Mouse (Mus musculus) ES-E14 (cell line): ENCODE results near the gene 2210010C04Rik.

ENCODE experiments used
- CHD2 ChIP-seq: IDR thresholded peaks from 2 replicates; pipeline ENCODE4 v1.6.1; 2014; ENCODE audit warnings: mild to moderate bottlenecking, low read depth, low read length, inconsistent platforms
- MAFK ChIP-seq: IDR thresholded peaks from 2 replicates; pipeline ENCODE4 v1.6.1; 2014; ENCODE audit warnings: mild to moderate bottlenecking, low read depth, low read length, inconsistent platforms; ENCODE audit not compliant: insufficient read depth
- ZC3H11A ChIP-seq: IDR thresholded peaks from 2 replicates; pipeline ENCODE4 v1.6.1; 2012; ENCODE audit warnings: low read depth, mild to moderate bottlenecking, inconsistent platforms, low read length, borderline replicate concordance
- ZNF384 ChIP-seq: IDR thresholded peaks from 2 replicates; pipeline ENCODE4 v1.6.1; 2012; ENCODE audit warnings: low read depth, low read length, inconsistent platforms

GRCm38 (mm10) chr6:41055581-41055980 lies 20.3 kb upstream of the 2210010C04Rik start:
- no peak for TF ChIP-seq CHD2
- no peak for TF ChIP-seq ZC3H11A
- TF ChIP-seq ZNF384 = no peak
- no peak for TF ChIP-seq MAFK
